Mouse (Mus musculus) cerebellum, adult 2 months (tissue): ENCODE results near the gene Cdr2.

Experiments
- CTCF ChIP-seq: fragments of 200-500 bp; IDR thresholded peaks from 2 replicates; pipeline ENCODE4 v1.5.1; 2011; ENCODE audit warnings: low read depth, mild to moderate bottlenecking, control low read depth, low read length, moderate library complexity, borderline replicate concordance; ENCODE audit not compliant: insufficient read depth
- POLR2A ChIP-seq: fragments of 200-500 bp; IDR thresholded peaks from 2 replicates; pipeline ENCODE4 v1.6.1; 2011; ENCODE audit warnings: low read length, control low read depth, borderline replicate concordance; ENCODE audit not compliant: insufficient read depth

GRCm38 (mm10) chr7:120982968-120983367, 856 bp upstream of the Cdr2 start:
- TF ChIP-seq CTCF (no peak), POLR2A (no peak)
